Mouse (Mus musculus) MN1 (cell line): ENCODE data around the gene Pde2a.
"Not testable (repeated sequence)": the region's sequence is repeated elsewhere in the genome, so short reads cannot be mapped to it uniquely, and the experiment has no call there.

ENCODE experiments used
- DNase-seq: peaks from one replicate; pipeline ENCODE4 v3.0.0-alpha.2; 2016; ENCODE audit warnings: low spot score

The Pde2a gene

DNA sequence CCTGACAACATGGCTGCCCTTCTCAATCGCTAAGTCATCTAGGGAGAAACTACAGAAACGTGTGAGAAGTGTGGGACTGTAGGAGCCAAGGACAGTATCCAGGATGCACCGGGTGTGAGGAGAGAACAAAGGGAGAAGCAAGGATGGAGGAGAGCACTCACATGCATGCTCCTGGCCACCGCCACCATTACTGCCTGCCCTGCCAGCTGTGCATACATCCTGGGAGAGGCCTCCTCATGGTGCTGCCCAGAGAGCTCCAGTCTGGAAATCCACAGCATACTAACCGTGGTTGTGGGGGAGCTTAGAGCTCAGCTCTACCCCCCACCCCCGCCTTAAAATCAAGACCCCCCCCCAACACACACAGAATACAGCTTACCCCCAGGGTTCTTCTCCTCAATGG lies 93.3 kb downstream of the Pde2a start:
- DNase-seq = no peak

DNA sequence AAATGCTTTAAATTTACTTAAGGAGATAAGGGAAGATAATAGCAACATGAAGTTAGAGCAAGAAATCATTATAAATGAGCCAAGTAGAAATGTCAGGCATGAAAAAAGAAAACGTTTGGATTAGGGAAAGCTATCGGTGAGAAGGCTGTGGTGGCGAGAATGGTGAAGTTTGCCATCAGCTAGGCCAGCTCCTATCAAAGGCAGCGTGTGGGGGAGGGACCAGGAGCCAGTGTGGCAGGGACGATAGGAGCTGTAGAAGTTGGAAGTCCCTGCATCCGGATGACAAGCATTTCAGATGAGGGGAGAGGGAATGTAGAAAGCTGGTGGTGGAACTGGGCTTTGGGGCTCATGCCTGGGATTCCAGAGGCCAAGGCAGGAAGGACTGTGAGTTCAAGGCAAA lies 93.8 kb downstream of the Pde2a start:
- no peak for DNase-seq

DNA sequence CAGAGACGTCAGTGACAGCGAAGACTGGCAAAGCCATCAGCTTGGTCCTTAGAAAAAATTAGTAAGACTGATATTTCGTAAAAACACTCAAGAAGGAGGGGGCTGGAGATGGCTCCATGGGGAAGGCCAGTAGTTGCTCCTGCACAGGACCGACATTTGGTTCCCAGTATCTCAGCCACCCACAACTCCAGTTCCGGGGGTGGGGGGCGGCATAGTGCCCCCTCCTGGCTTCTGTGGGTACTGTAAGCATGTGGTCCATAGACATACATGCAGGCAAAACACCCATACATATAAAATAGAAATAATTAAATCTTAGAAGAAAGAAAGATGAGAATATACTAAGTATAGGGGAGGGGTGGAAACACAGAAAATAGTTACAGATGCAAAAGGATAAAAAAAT lies 95.0 kb downstream of the Pde2a start:
- no peak for DNase-seq

DNA sequence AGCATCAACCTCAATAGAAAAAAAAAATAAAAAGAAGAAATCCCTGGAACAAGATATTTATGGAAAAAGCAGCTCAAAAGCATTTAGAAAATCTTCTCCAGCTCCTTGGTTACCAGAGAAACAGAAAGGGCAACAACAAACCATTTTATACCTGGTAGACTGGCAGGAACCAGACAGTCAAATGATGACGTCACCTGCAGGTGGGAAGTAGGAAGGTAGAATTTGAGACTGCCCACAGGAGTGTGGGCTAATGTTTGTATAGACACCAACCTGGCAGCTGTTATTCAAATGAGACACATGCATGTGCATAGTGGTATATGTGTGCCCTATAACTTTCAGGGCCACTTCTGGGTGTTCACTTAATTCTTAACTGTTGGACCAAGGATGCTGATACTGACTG lies 100.2 kb downstream of the Pde2a start:
- no peak for DNase-seq

DNA sequence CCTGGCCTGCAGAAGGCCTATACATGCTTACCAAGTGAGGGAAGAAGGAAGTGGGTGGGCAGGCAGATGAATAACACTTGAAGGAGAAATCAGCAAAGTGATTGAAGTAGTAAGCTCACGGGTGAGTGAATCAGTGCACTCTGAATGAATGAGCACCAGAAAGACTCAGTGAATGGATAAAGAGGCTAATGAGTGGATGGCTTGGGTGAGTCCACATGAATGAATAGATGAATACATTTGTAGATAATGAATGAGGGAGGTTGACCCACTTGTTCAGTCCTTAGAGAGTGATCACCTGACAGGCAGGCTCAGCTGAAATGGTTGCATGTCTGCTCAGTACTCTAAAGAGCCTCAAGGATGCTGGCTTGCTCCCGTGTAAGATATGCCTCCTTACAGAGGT lies 101.7 kb downstream of the Pde2a start:
- no peak for DNase-seq

DNA sequence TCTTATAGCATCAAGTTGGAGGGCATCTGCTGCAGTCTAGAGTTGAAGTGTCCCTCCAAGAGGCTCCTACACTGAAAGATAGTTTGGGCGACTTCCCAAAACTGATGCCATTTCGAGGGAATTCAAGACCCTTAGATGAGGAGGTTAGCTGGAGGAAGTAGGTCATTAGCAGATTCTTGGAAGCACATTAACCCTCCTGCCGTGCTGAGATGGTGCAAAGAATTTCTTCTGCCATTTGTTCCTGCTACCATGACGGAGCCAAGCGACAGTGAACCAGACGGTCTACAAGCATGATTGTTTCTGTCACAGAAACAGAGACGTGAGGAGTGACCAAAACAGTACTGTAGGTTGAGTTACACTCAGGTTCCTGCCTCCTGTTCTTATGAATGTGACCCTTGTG lies 105.0 kb downstream of the Pde2a start:
- no peak for DNase-seq

DNA sequence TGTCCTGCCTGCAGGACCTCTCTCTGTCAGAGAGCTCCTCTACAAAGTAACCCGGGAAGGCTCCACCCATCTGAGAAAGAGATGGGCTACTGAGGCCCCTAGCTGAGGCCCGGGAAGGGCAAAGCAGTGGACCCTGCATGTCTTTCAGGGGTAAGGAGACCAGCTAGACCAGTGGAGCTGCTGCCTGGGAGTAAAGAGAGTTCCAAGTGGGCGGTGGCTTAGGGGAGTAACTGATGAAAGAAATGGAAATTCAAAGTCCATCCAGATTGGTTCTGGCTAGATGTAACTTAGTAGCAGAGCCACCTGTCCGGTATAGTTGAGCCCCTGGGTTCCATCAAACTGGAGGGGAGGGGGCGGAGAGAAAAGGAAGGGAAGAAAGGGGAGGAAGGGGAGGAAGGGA lies 112.9 kb downstream of the Pde2a start:
- DNase-seq = peak; percentile 61

DNA sequence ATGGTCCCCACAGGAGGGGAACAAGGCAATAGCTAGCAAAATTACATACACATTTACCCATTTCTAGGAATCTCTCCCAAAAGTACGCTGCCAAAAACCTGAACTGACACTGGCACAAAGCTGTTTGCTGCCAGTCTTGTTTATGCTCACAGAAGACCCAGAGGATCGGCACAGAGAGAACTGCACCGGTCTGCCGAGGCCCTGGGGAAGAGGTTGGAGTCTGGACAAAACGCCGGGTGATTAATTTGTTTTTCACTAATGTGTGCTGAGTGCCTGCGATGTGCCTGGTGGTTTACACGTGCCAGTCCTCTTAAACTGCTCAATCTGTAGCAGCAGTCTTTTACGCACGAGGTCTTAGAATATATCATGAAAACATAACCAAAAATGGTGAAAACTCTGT lies 113.6 kb downstream of the Pde2a start:
- peak; percentile 45 for DNase-seq

DNA sequence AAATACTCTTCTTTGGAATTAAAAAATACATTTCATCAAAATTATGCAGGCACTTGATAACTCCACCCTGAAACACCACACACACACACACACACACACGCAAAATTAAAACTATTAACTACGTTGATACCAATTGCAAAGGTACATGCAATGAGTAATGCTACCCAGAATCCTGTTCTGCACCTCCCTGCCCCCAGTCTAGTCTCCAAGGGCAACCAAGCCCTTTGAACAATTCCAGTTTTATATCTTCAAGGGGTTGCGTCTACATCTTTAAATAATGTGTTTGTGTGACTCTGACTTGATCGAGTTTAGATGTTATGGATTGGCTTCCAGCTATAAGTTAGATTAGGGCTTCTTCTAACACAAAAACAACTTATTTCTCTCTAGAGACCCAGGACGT lies 114.0 kb downstream of the Pde2a start:
- no peak for DNase-seq

DNA sequence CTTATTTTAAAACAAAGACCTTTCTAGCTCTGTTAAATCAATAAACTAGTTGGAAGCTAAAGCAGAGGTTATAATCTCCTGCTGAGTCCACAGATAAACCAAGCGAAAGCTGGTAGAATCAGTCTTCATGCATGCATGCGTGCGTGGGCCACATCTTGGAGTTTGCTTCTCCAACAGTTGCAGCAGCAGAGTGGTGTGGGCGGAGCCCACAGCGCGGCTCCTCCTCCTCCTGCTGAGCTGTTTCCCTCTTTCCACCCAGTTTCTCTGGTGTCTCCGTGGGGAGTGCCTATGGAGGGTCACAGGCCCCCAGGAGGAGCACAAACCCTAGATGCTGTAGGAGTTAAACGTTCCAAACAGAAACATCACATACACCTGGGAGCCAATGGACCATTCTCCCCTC lies 116.0 kb downstream of the Pde2a start:
- DNase-seq = no peak

DNA sequence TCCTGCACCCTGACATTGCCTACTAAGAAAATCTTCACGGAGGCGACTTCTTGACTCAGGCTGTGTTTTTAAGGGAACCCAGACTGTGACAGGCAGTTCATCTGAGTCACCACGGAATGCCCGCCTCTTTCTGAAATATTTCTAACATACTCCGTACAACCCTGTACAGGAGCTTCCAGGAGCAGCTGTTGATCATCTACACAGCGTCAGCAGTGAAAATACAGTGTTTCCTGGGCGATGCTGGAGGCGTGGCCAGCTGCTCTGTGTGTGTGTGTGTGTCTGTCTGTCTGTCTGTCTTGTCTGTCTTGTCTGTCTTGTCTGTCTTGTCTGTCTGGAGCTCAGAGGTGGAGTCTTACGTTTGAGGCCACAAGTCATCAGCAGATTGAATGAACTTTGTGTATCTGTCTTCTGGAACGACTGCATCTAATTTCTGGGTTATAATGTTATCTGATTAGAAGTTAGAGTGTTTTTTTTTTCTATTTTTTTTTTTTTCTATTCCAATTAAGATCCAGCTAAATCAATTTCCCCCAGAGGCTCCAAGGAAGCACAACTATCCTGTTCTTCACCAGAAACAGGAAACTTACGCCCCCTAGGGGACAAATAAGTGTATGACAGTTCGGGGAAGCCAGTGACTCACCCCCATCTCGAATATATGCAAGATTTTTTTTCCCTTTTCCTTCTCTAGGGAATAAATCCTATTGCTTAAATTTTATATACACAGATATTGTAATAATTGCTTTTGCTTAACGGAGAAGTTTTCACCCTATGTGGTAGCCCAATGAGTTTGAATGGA lies 116.8 kb downstream of the Pde2a start:
- DNase-seq = peak; percentile 77

DNA sequence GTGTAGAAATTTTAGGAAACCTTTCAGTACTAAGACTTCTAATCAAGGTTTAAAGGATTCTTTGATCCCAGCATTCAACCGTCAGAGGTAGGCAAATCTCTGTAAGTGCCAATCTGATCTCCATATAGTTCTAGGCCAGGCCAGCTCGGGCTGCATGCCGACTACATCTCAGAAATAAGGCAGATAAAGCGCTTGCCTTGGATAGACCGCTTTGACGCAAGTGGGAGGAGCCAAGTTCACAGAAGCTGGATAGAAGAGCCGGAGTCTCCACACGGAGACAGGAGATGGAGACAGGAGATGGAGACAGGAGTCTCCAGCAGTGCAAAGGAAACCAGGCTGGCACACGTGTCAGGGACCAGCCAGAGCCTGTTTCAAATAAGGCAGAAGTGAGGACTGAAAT lies 118.3 kb downstream of the Pde2a start:
- DNase-seq = peak; percentile 41

DNA sequence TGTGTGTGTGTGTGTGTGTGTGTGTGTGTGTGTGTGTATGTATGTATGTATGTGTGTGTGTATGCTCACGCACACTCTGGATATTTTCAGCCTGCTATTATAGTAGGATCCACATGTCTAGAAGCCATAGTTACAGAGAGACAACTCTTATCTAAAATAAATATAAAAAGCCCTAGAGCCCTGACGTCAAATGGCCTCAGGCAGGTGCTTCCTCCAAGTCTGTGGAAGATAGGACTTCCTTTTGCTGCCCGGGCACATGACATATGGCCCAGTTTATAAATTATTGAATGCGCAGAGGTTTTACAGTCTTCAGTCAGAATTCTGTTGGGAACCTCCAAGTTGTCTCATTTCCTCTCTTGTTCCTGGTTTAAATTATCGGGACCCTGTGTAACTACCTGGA lies 119.2 kb downstream of the Pde2a start:
- DNase-seq = no peak

DNA sequence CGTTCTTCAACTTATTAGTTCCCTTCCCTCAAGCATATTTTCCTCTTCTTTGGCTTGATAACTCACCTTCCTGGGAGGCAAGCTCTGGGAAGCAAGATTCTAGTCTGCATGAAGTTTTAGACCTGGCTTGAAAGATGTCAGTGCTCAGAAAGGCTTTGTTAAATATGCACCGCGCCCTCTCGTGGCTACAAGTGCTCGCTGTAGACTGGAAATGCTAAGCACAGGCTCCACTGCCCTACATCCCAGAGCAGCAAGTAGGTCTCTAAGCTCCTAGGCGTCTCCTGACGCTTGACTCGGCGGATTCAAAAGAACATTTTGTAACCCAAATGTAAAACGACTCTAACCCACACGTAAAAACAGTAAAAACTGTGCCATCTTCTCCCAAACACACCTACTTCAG lies 119.6 kb downstream of the Pde2a start:
- peak; percentile 78 for DNase-seq

DNA sequence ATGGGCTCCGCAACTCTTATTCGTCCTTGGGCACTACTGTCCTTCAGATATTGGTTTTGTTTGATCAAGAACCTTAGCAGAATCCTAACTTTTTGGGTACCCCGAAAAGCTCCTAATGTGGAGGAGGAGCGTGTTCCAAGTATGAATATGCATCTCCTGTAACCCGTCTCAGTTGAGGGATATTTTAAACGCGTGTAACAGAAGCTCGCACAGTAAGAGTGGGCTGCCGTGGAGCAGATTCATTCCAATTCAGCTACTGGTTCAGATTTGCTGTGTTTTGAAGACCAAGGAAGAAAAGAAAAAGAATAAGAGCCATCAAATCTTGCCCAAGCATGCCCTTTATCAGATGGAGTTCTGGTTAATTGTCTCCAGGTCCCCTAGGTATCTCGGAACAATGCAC lies 120.2 kb downstream of the Pde2a start:
- no peak for DNase-seq

DNA sequence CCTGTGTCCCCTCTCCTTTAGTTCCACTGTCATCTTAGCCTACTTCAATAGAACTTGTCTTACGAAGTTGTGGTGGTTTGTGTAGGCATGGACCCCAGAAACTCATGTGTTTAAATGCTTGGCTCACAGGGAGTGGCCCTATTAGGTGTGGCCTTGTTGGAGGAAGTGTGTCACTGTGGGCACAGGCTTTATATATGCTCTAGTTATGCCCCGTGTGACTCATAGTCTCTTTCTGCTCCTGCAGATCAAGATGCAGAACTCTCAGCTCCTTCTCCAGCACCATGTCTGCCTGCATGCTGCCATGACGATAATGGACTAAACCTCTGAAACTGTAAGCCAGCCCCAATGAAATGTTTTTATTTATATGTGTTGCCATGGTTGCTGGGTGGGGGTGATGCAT lies 126.2 kb downstream of the Pde2a start:
- DNase-seq = no peak

DNA sequence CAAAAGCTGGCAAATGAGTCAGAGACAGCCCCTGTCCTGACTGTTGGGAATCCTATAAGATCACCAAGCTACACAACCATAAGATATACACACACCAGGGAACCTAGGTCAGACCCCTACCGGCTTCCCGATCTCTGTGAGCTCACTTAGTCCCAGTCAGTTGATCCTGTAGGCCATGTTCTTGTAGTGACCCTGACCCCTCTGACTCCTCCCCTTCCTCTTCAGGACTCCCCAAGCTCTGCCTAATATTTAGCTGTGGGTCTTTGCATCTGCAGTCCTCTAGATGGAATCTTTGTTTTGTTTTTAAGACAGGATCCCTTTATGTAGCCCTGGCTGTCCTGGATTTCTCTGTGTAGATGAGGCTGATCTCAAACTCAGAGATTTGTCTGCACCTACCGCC lies 127.8 kb downstream of the Pde2a start:
- DNase-seq = no peak

DNA sequence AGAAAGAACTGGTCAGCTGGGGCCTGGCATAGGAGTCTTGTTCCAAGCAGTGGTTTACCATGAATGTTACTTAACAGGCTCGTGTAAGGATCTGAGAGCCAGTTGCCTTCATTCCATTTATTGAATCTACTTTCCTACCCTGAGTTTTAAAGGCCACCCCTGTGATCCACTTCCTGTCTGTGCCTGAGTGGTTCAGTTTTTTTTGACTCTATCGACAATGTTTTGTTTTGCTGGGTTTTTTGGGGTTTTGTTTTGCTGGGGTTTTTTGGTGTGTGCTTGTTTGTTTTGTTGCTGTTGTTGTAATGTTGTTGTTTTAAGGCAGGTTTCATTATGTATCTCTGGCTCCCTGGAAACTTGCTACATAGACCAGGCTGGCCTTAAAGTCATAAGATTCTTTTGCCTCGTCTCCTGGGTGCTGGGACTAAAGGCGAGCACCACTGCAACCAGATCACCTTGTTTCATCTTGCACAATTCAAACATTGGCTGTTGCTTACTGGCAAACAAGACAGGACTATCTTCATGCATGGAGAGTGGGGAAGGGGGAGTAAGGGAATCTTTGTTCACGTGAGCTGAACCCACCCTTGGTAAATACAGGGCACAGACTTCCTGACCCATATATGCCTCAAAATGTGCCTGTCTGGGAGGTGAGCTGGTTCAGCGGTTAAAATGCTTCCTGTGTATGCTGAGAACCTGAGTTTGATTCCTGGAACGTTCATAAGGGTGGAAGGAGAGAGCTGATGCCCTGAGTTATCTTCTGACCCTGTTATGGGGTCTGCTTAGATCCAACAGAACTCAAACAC lies 129.4 kb downstream of the Pde2a start:
- no peak for DNase-seq

DNA sequence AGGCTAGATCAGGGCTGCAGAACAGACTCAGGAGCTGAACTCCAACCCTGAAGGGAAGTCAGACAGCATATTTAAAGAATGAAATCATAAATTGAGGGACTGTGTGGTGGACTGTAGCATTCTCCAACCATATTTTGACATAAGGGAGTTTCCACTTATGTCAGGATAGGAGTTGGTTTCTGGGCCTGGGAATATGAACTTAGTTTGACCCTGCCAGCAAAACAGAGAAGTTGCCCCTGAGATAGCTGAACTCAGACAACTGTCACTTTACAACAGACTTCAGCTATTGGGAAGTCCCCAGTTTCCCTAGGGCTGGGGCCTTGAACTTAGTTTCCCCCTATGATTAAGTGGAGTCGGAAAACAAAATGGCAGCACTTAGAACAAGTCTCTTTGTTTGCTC lies 130.0 kb downstream of the Pde2a start:
- DNase-seq = no peak

DNA sequence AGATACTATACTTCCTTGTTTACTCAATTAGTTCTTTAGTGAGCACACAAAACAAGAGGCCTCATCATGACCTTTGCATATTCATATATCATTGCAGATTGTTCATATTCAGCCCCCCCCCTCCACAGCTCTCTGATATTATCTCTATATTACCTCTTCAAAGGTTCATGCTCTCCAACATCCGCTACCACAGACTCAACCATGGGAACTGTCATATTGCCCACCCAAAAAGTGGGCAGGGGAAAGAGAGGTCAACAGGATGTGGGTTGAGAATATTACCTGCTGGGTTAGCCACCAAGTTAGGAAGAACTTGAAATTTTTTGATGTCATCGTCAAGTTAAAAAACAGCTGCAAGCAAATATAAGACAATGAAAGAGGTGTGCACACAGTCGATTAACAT lies 134.0 kb downstream of the Pde2a start:
- DNase-seq = not testable (repeated sequence)

DNA sequence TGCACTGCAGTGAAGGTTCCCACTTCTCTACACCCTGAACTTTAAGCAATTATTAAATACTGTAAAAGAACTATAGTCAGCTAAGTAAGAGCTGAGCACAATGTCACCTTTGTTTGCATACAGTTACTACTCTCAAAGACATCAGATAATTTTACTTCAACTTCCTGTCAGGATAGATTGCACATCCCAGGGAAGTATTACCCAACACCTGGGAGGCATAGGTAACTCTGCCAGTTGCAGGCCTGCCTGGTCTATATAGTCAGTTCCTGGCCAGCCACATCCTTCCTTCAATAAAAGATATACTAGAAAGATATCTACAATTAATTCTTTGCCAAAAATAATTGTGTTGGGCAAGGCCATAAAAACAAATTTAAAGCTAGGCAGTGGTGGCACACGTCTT lies 135.9 kb downstream of the Pde2a start:
- no peak for DNase-seq

DNA sequence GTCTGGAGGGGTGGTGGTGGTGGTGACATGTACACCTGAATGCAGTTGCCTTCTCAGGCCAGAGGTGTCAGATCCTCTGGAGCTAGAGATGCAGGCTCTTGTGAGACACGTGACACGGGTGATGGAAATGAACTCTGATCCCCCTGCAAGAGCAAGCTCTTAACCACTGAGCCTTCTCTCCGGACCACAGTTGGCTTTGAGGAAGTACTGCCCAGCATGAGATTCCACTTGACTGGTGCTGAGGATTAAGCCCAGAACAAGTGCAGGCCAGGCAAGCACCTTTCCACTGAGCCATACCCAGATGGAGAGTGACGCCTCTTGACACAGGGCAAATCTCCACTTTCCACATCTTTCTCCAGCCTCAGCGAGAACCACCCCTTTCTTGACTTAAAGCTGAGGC lies 137.9 kb downstream of the Pde2a start:
- DNase-seq = not testable (repeated sequence)
